Mouse (Mus musculus): Measurements from ENCODE around the gene Hs3st6. TPM values are rescaled to one million over a fixed set of nuclear protein-coding genes. Genes with fewer than 3 reads are reported as not detected.
A peak's percentile ranks its signal among the peaks of the same experiment; 100 is the strongest.

Gene Hs3st6
- polyA plus RNA-seq, 1 experiment from 2014 or later, result 4.3 TPM

GRCm38 (mm10) chr17:24794791-24795190 lies 42.0 kb downstream of the Hs3st6 start:
- H3K4me2 ChIP-seq (ENCODE audit: low read depth, low read length), result no peak overlapping the region
- ATAC-seq (replicated peaks; ENCODE audit: insufficient number of reproducible peaks, low FRiP score, low TSS enrichment, low read depth) (no peak), DNase-seq (ENCODE audit: low spot score) (no peak)
- H3K9ac ChIP-seq (replicated peaks; ENCODE audit: low read length), result no peak overlapping the region
- no peak overlapping the region for H3K27ac ChIP-seq (replicated peaks; ENCODE audit: low read depth, low read length)
- no peaks in the 10 kb centered on the region for H3K4me1 ChIP-seq (ENCODE audit: control insufficient read depth, insufficient read depth, low read length)
- no peaks in the 10 kb centered on the region for H3K36me3 ChIP-seq (replicated peaks; ENCODE audit: control insufficient read depth, insufficient read depth, low read depth, low read length)
- H3K27me3 ChIP-seq (ENCODE audit: control insufficient read depth, insufficient read depth, low read length), result no peaks in the 10 kb centered on the region
- no peak overlapping the region for H3K4me3 ChIP-seq (ENCODE audit: low read depth, low read length)
- H3K9me3 ChIP-seq (replicated peaks; ENCODE audit: control insufficient read depth, low read length), result no peaks in the 10 kb centered on the region
- WGBS, result 75% methylated on average over 12 of the region's 12 CpGs

- WGBS, result 72% methylated on average over 3 of the region's 3 CpGs
- DNase-seq (ENCODE audit: low spot score), result no peak
- no peak overlapping the region for H3K4me2 ChIP-seq (ENCODE audit: low read depth, low read length)
- H3K36me3 ChIP-seq (replicated peaks; ENCODE audit: control insufficient read depth, insufficient read depth, low read depth, low read length), result no peaks in the 10 kb centered on the region
- H3K4me3 ChIP-seq (ENCODE audit: low read depth, low read length), result no peak overlapping the region
- no peaks in the 10 kb centered on the region for H3K9me3 ChIP-seq (replicated peaks; ENCODE audit: control insufficient read depth, low read length)
- no peaks in the 10 kb centered on the region for H3K27me3 ChIP-seq (ENCODE audit: control insufficient read depth, insufficient read depth, low read length)
- ATAC-seq (replicated peaks; ENCODE audit: insufficient number of reproducible peaks, low FRiP score, low TSS enrichment, low read depth), result no peak
- no peak overlapping the region for H3K27ac ChIP-seq (replicated peaks; ENCODE audit: low read depth, low read length)
- H3K4me1 ChIP-seq (ENCODE audit: control insufficient read depth, insufficient read depth, low read length), result no peaks in the 10 kb centered on the region
- no peak overlapping the region for H3K9ac ChIP-seq (replicated peaks; ENCODE audit: low read length)
Measured at GRCm38 (mm10) chr17:24796969-24797368, 44.2 kb downstream of the Hs3st6 start.

GRCm38 (mm10) chr17:24798229-24798628 lies 45.4 kb downstream of the Hs3st6 start:
- Histone ChIP-seq H3K27me3 (ENCODE audit: control insufficient read depth, insufficient read depth, low read length) (no peaks in the 10 kb centered on the region), H3K4me2 (ENCODE audit: low read depth, low read length) (no peak overlapping the region), H3K36me3 (replicated peaks; ENCODE audit: control insufficient read depth, insufficient read depth, low read depth, low read length) (no peaks in the 10 kb centered on the region), H3K4me3 (ENCODE audit: low read depth, low read length) (no peak overlapping the region), H3K9me3 (replicated peaks; ENCODE audit: control insufficient read depth, low read length) (no peaks in the 10 kb centered on the region), H3K27ac (replicated peaks; ENCODE audit: low read depth, low read length) (no peak overlapping the region), H3K9ac (replicated peaks; ENCODE audit: low read length) (no peak overlapping the region), H3K4me1 (ENCODE audit: control insufficient read depth, insufficient read depth, low read length) (no peaks in the 10 kb centered on the region)
- no peak for ATAC-seq (replicated peaks; ENCODE audit: insufficient number of reproducible peaks, low FRiP score, low TSS enrichment, low read depth)
- WGBS, result 48% methylated on average over 9 of the region's 9 CpGs
- no peak for DNase-seq (ENCODE audit: low spot score)

GRCm38 (mm10) chr17:24799476-24799875 lies 46.7 kb downstream of the Hs3st6 start:
- H3K9me3 ChIP-seq (replicated peaks; ENCODE audit: control insufficient read depth, low read length), result no peaks in the 10 kb centered on the region
- no peak overlapping the region for H3K9ac ChIP-seq (replicated peaks; ENCODE audit: low read length)
- 86% methylated on average over 4 of the region's 4 CpGs for WGBS
- no peak overlapping the region for H3K4me3 ChIP-seq (ENCODE audit: low read depth, low read length)
- no peak overlapping the region for H3K4me2 ChIP-seq (ENCODE audit: low read depth, low read length)
- H3K27ac ChIP-seq (replicated peaks; ENCODE audit: low read depth, low read length), result no peak overlapping the region
- no peak for DNase-seq (ENCODE audit: low spot score)
- peaks cover 1% of the 10 kb centered on the region; the same call in 1 of the 2 replicates for H3K27me3 ChIP-seq (ENCODE audit: control insufficient read depth, insufficient read depth, low read length)
- no peak for ATAC-seq (replicated peaks; ENCODE audit: insufficient number of reproducible peaks, low FRiP score, low TSS enrichment, low read depth)
- H3K4me1 ChIP-seq (ENCODE audit: control insufficient read depth, insufficient read depth, low read length), result no peaks in the 10 kb centered on the region
- no peaks in the 10 kb centered on the region for H3K36me3 ChIP-seq (replicated peaks; ENCODE audit: control insufficient read depth, insufficient read depth, low read depth, low read length)

- H3K36me3 ChIP-seq (replicated peaks; ENCODE audit: control insufficient read depth, insufficient read depth, low read depth, low read length), result no peaks in the 10 kb centered on the region
- 52% methylated on average over 3 of the region's 3 CpGs for WGBS
Measured at GRCm38 (mm10) chr17:24800524-24800923, 47.7 kb downstream of the Hs3st6 start.

GRCm38 (mm10) chr17:24803952-24804951 lies 51.5 kb downstream of the Hs3st6 start, which contains the start of gene Meiob:
TSS of gene Meiob (plus strand) at chr17:24804289.
- no peak within 1 kb of the TSS for H3K27ac ChIP-seq (replicated peaks; ENCODE audit: low read depth, low read length)
- peaks cover 11% of the 10 kb centered on the region for H3K27me3 ChIP-seq (ENCODE audit: control insufficient read depth, insufficient read depth, low read length)
- under 1% methylated on average over 67 of the region's 71 CpGs for WGBS

More at GRCm38 (mm10) chr17:24800524-24800923, 47.7 kb downstream of the Hs3st6 start:
- Histone ChIP-seq H3K9me3 (replicated peaks; ENCODE audit: control insufficient read depth, low read length) (no peaks in the 10 kb centered on the region), H3K4me3 (ENCODE audit: low read depth, low read length) (no peak overlapping the region), H3K4me2 (ENCODE audit: low read depth, low read length) (no peak overlapping the region), H3K27me3 (ENCODE audit: control insufficient read depth, insufficient read depth, low read length) (peaks cover 8% of the 10 kb centered on the region; the same call in 1 of the 2 replicates), H3K9ac (replicated peaks; ENCODE audit: low read length) (no peak overlapping the region), H3K27ac (replicated peaks; ENCODE audit: low read depth, low read length) (no peak overlapping the region), H3K4me1 (ENCODE audit: control insufficient read depth, insufficient read depth, low read length) (no peaks in the 10 kb centered on the region)
- DNase-seq (ENCODE audit: low spot score) (no peak), ATAC-seq (replicated peaks; ENCODE audit: insufficient number of reproducible peaks, low FRiP score, low TSS enrichment, low read depth) (no peak)

More at GRCm38 (mm10) chr17:24803952-24804951, 51.5 kb downstream of the Hs3st6 start, which contains the start of gene Meiob:
- ATAC-seq (replicated peaks; ENCODE audit: insufficient number of reproducible peaks, low FRiP score, low TSS enrichment, low read depth) (peak; percentile 80), DNase-seq (ENCODE audit: low spot score) (peak; percentile 90)
- H3K4me2 ChIP-seq (ENCODE audit: low read depth, low read length), result peak within 1 kb of the TSS; percentile 71
- H3K9me3 ChIP-seq (replicated peaks; ENCODE audit: control insufficient read depth, low read length), result no peaks in the 10 kb centered on the region
- peak within 1 kb of the TSS; percentile 50 for H3K9ac ChIP-seq (replicated peaks; ENCODE audit: low read length)
- H3K4me1 ChIP-seq (ENCODE audit: control insufficient read depth, insufficient read depth, low read length), result no peaks in the 10 kb centered on the region
- no peaks in the 10 kb centered on the region for H3K36me3 ChIP-seq (replicated peaks; ENCODE audit: control insufficient read depth, insufficient read depth, low read depth, low read length)
- H3K4me3 ChIP-seq (ENCODE audit: low read depth, low read length), result peak within 1 kb of the TSS; percentile 47

Other genes starting within 250 kb of the Hs3st6 start
- 86.1 and 88.2 TPM in 2 replicates for gene Traf7, start 225.1 kb upstream of the Hs3st6 start, polyA plus RNA-seq (2014; fragmentation: Nextera tagmentation; extraction: Ambion mirVana)
- 1.4 and 1.8 TPM in 2 replicates for gene Rab26, start 218.8 kb upstream of the Hs3st6 start, polyA plus RNA-seq (2014; fragmentation: Nextera tagmentation; extraction: Ambion mirVana)
- 9.6 and 16.6 TPM in 2 replicates for gene Pkd1, start 203.2 kb upstream of the Hs3st6 start, polyA plus RNA-seq (2014; fragmentation: Nextera tagmentation; extraction: Ambion mirVana)
- 46.2 and 56.4 TPM in 2 replicates for gene Tsc2, start 120.4 kb upstream of the Hs3st6 start, polyA plus RNA-seq (2014; fragmentation: Nextera tagmentation; extraction: Ambion mirVana)
- gene Nthl1, start 120.3 kb upstream of the Hs3st6 start, polyA plus RNA-seq (2014; fragmentation: Nextera tagmentation; extraction: Ambion mirVana), result 18.6 and 22.9 TPM in 2 replicates
- gene Slc9a3r2, start 102.7 kb upstream of the Hs3st6 start, polyA plus RNA-seq (2014; fragmentation: Nextera tagmentation; extraction: Ambion mirVana), result 48.3 and 50.2 TPM in 2 replicates
- gene Npw, start 94.5 kb upstream of the Hs3st6 start, polyA plus RNA-seq (2014; fragmentation: Nextera tagmentation; extraction: Ambion mirVana), result 0.48 TPM in 1 of 2 replicates, not detected in the other
- gene Zfp598, start 83.3 kb upstream of the Hs3st6 start, polyA plus RNA-seq (2014; fragmentation: Nextera tagmentation; extraction: Ambion mirVana), result 24.1 and 26.6 TPM in 2 replicates
- 6.2 and 6.6 TPM in 2 replicates for gene Syngr3, start 63.0 kb upstream of the Hs3st6 start, polyA plus RNA-seq (2014; fragmentation: Nextera tagmentation; extraction: Ambion mirVana)
- 46.8 and 52.4 TPM in 2 replicates for gene Gfer, start 56.8 kb upstream of the Hs3st6 start, polyA plus RNA-seq (2014; fragmentation: Nextera tagmentation; extraction: Ambion mirVana)
- gene Noxo1, start 56.8 kb upstream of the Hs3st6 start, polyA plus RNA-seq (2014; fragmentation: Nextera tagmentation; extraction: Ambion mirVana), result 1.1 and 2.7 TPM in 2 replicates
- gene Tbl3, start 45.3 kb upstream of the Hs3st6 start, polyA plus RNA-seq (2014; fragmentation: Nextera tagmentation; extraction: Ambion mirVana), result 96.3 and 102 TPM in 2 replicates
- gene Rnf151, start 34.9 kb upstream of the Hs3st6 start, polyA plus RNA-seq (2014; fragmentation: Nextera tagmentation; extraction: Ambion mirVana), result 0.18 and 0.24 TPM in 2 replicates
- 1,371 and 1,480 TPM in 2 replicates for gene Rps2, start 34.9 kb upstream of the Hs3st6 start, polyA plus RNA-seq (2014; fragmentation: Nextera tagmentation; extraction: Ambion mirVana)
- gene Ndufb10, start 28.5 kb upstream of the Hs3st6 start, polyA plus RNA-seq (2014; fragmentation: Nextera tagmentation; extraction: Ambion mirVana), result 191 and 217 TPM in 2 replicates
- gene Rpl3l, start 25.2 kb upstream of the Hs3st6 start, polyA plus RNA-seq (2014; fragmentation: Nextera tagmentation; extraction: Ambion mirVana), result not detected in 2 replicates
- gene Msrb1, start 16.3 kb upstream of the Hs3st6 start, polyA plus RNA-seq (2014; fragmentation: Nextera tagmentation; extraction: Ambion mirVana), result 23.6 and 24.3 TPM in 2 replicates
- not detected in 2 replicates for gene Meiob, start 51.3 kb downstream of the Hs3st6 start, polyA plus RNA-seq (2014; fragmentation: Nextera tagmentation; extraction: Ambion mirVana)
- gene Hagh, start 87.2 kb downstream of the Hs3st6 start, polyA plus RNA-seq (2014; fragmentation: Nextera tagmentation; extraction: Ambion mirVana), result 23.2 and 24.1 TPM in 2 replicates
- gene Fahd1, start 97.4 kb downstream of the Hs3st6 start, polyA plus RNA-seq (2014; fragmentation: Nextera tagmentation; extraction: Ambion mirVana), result 21.7 and 23.0 TPM in 2 replicates
- 0.14 TPM in 2 replicates for gene Igfals, start 113.0 kb downstream of the Hs3st6 start, polyA plus RNA-seq (2014; fragmentation: Nextera tagmentation; extraction: Ambion mirVana)
- gene Nubp2, start 133.4 kb downstream of the Hs3st6 start, polyA plus RNA-seq (2014; fragmentation: Nextera tagmentation; extraction: Ambion mirVana), result 61.0 and 63.9 TPM in 2 replicates
- gene Spsb3, start 133.7 kb downstream of the Hs3st6 start, polyA plus RNA-seq (2014; fragmentation: Nextera tagmentation; extraction: Ambion mirVana), result 34.8 and 39.8 TPM in 2 replicates
- 15.9 and 18.2 TPM in 2 replicates for gene Eme2, start 142.1 kb downstream of the Hs3st6 start, polyA plus RNA-seq (2014; fragmentation: Nextera tagmentation; extraction: Ambion mirVana)
- 68.6 and 84.7 TPM in 2 replicates for gene Mrps34, start 142.1 kb downstream of the Hs3st6 start, polyA plus RNA-seq (2014; fragmentation: Nextera tagmentation; extraction: Ambion mirVana)
- gene Nme3, start 143.5 kb downstream of the Hs3st6 start, polyA plus RNA-seq (2014; fragmentation: Nextera tagmentation; extraction: Ambion mirVana), result 49.4 and 52.8 TPM in 2 replicates
- gene Mapk8ip3, start 184.0 kb downstream of the Hs3st6 start, polyA plus RNA-seq (2014; fragmentation: Nextera tagmentation; extraction: Ambion mirVana), result 22.9 and 26.2 TPM in 2 replicates
- 245 and 249 TPM in 2 replicates for gene Jpt2, start 207.7 kb downstream of the Hs3st6 start, polyA plus RNA-seq (2014; fragmentation: Nextera tagmentation; extraction: Ambion mirVana)